In genomic region chr5:18023347-18023746, GRCm38 (mm10) we compare ENCODE assay signal across 12 mouse cellular contexts.
DNase-seq lines count a peak whose midpoint lies in the region; ATAC-seq and TF ChIP-seq lines count a peak whose summit lies in the region.
"Had no signal": no experiment of that assay in that cellular context is flagged by ENCODE, and none has a peak within 500 bp of the region (broad histone marks: within the 10 kb centered on the region; RNA-seq: fewer than 3 reads in every experiment).

No protein-coding gene starts in this region.

- intact Hi-C loops in left cerebral cortex, adult 2 months (cut with DNase I) = no loop called here
- intact Hi-C loops in left cerebral cortex, postnatal 14 days (cut with DNase I) = loop anchor here (5.0 kb wide), 1 partner anchor 424 kb away; no protein-coding TSS in a partner anchor

- no peak overlapping the region for H3K27ac ChIP-seq in left cerebral cortex, adult 2 months
- H3K27ac ChIP-seq: embryonic facial prominence, embryonic 12.5 days; limb, embryonic 13.5 days had no signal

- peak; percentile 62 for TF ChIP-seq CTCF in left cerebral cortex, adult 2 months (IDR thresholded peaks at IDR 0.05)

- ATAC-seq in cerebellum, adult (ENCODE audit: insufficient number of reproducible peaks, low FRiP score, low TSS enrichment) = no peak

- no peak overlapping the region for H3K4me3 ChIP-seq in left cerebral cortex, adult 2 months
- H3K4me3 ChIP-seq: embryonic facial prominence, embryonic 12.5 days; limb, embryonic 13.5 days had no signal

- DNase-seq in frontal cortex, adult 2 months (ENCODE audit: extremely low spot score in 1 of 2, low spot score in 1 of 2) = peak; percentile 20 to 73
- no peak for DNase-seq in frontal cortex, postnatal 14 days (ENCODE audit: low spot score in 2 of 2)
- DNase-seq in left cerebral cortex, adult 2 months (ENCODE audit: extremely low spot score in 1 of 2, low spot score in 2 of 2) = peak; percentile 24 to 28
- no peak for DNase-seq in left cerebral cortex, adult 8-10 months (ENCODE audit: low spot score in 2 of 2)
- peak; percentile 4 for DNase-seq in NIH3T3 (ENCODE audit: low read depth)
- peak; percentile 47 to 66 for DNase-seq in left cerebral cortex, postnatal 14 days (ENCODE audit: low spot score in 2 of 2)
- DNase-seq in neural tube, embryonic 10.5 days (ENCODE audit: extremely low spot score, low spot score) = no peak
- DNase-seq: adrenal gland, postnatal 25 days; thymus, postnatal 14 days had no signal

Comparison
In these comparisons a context has a peak if more than half of its experiments do, and no peak if none do; other contexts are left out.
1. DNase-seq: peak in frontal cortex, adult 2 months (2 of 2), left cerebral cortex, adult 2 months (2 of 2), NIH3T3 (single experiment) and left cerebral cortex, postnatal 14 days (2 of 2); none in frontal cortex, postnatal 14 days (0 of 2), left cerebral cortex, adult 8-10 months (0 of 2) and neural tube, embryonic 10.5 days (single experiment).